Mouse (Mus musculus): Measurements from ENCODE around the gene Sstr2. TPM values are rescaled to one million over a fixed set of nuclear protein-coding genes. Genes with fewer than 3 reads are reported as not detected.

The Sstr2 gene
- 0.23 and 0.86 TPM in 2 replicates for polyA plus RNA-seq (2011; ENCODE audit: insufficient read length, low read depth, missing spikeins)

- peak within 1 kb of the TSS; percentile 27 for H3K4me3 ChIP-seq (ENCODE audit: insufficient read depth, low read length)
- no peak within 1 kb of the TSS for H3K27ac ChIP-seq (ENCODE audit: insufficient read depth, low read length)
- TF ChIP-seq CTCF (IDR thresholded peaks at IDR 0.05; ENCODE audit: borderline replicate concordance, insufficient read depth, low read length) (no peak), POLR2A (IDR thresholded peaks at IDR 0.05; ENCODE audit: low read depth, low read length) (no peak)
- H3K4me1 ChIP-seq (ENCODE audit: control insufficient read depth, insufficient read depth, low read length): no peaks in the 10 kb centered on the region; the same call in 1 of the 2 replicates
These were observed at the start of gene Sstr2 for GRCm38 (mm10) chr11:113618672-113619419. Gene Sstr2 (plus strand): TSS chr11:113619342.

GRCm38 (mm10) chr11:113571616-113572015, 47.5 kb upstream of the Sstr2 start:
- Histone ChIP-seq H3K4me1 (ENCODE audit: control insufficient read depth, insufficient read depth, low read length) (no peaks in the 10 kb centered on the region), H3K4me3 (ENCODE audit: insufficient read depth, low read length) (no peak overlapping the region), H3K27ac (ENCODE audit: insufficient read depth, low read length) (no peak overlapping the region)
- TF ChIP-seq POLR2A (IDR thresholded peaks at IDR 0.05; ENCODE audit: low read depth, low read length) (no peak), CTCF (IDR thresholded peaks at IDR 0.05; ENCODE audit: borderline replicate concordance, insufficient read depth, low read length) (no peak)

GRCm38 (mm10) chr11:113572641-113573040, 46.5 kb upstream of the Sstr2 start:
- no peaks in the 10 kb centered on the region for H3K4me1 ChIP-seq (ENCODE audit: control insufficient read depth, insufficient read depth, low read length)
- H3K4me3 ChIP-seq (ENCODE audit: insufficient read depth, low read length): no peak overlapping the region
- H3K27ac ChIP-seq (ENCODE audit: insufficient read depth, low read length): no peak overlapping the region
- TF ChIP-seq CTCF (IDR thresholded peaks at IDR 0.05; ENCODE audit: borderline replicate concordance, insufficient read depth, low read length): no peak
- no peak for TF ChIP-seq POLR2A (IDR thresholded peaks at IDR 0.05; ENCODE audit: low read depth, low read length)

- Histone ChIP-seq H3K4me1 (ENCODE audit: control insufficient read depth, insufficient read depth, low read length) (no peaks in the 10 kb centered on the region), H3K27ac (ENCODE audit: insufficient read depth, low read length) (no peak overlapping the region), H3K4me3 (ENCODE audit: insufficient read depth, low read length) (no peak overlapping the region)
- no peak for TF ChIP-seq CTCF (IDR thresholded peaks at IDR 0.05; ENCODE audit: borderline replicate concordance, insufficient read depth, low read length)
- no peak for TF ChIP-seq POLR2A (IDR thresholded peaks at IDR 0.05; ENCODE audit: low read depth, low read length)
These were observed 41.9 kb upstream of the Sstr2 start for GRCm38 (mm10) chr11:113577221-113577620.

- no peak overlapping the region for H3K4me3 ChIP-seq (ENCODE audit: insufficient read depth, low read length)
- no peaks in the 10 kb centered on the region for H3K4me1 ChIP-seq (ENCODE audit: control insufficient read depth, insufficient read depth, low read length)
- no peak overlapping the region for H3K27ac ChIP-seq (ENCODE audit: insufficient read depth, low read length)
- TF ChIP-seq CTCF (IDR thresholded peaks at IDR 0.05; ENCODE audit: borderline replicate concordance, insufficient read depth, low read length) (no peak), POLR2A (IDR thresholded peaks at IDR 0.05; ENCODE audit: low read depth, low read length) (no peak)
These were observed 35.1 kb upstream of the Sstr2 start for GRCm38 (mm10) chr11:113583879-113584661.

- Histone ChIP-seq H3K27ac (ENCODE audit: insufficient read depth, low read length) (no peak overlapping the region), H3K4me3 (ENCODE audit: insufficient read depth, low read length) (no peak overlapping the region), H3K4me1 (ENCODE audit: control insufficient read depth, insufficient read depth, low read length) (no peaks in the 10 kb centered on the region)
- TF ChIP-seq POLR2A (IDR thresholded peaks at IDR 0.05; ENCODE audit: low read depth, low read length) (no peak), CTCF (IDR thresholded peaks at IDR 0.05; ENCODE audit: borderline replicate concordance, insufficient read depth, low read length) (no peak)
These were observed 32.7 kb upstream of the Sstr2 start for GRCm38 (mm10) chr11:113586423-113586822.

GRCm38 (mm10) chr11:113588936-113589335, 30.2 kb upstream of the Sstr2 start:
- TF ChIP-seq POLR2A (IDR thresholded peaks at IDR 0.05; ENCODE audit: low read depth, low read length) (no peak), CTCF (IDR thresholded peaks at IDR 0.05; ENCODE audit: borderline replicate concordance, insufficient read depth, low read length) (no peak)
- Histone ChIP-seq H3K27ac (ENCODE audit: insufficient read depth, low read length) (no peak overlapping the region), H3K4me3 (ENCODE audit: insufficient read depth, low read length) (no peak overlapping the region), H3K4me1 (ENCODE audit: control insufficient read depth, insufficient read depth, low read length) (no peaks in the 10 kb centered on the region)

- Histone ChIP-seq H3K4me3 (ENCODE audit: insufficient read depth, low read length) (no peak overlapping the region), H3K27ac (ENCODE audit: insufficient read depth, low read length) (no peak overlapping the region), H3K4me1 (ENCODE audit: control insufficient read depth, insufficient read depth, low read length) (no peaks in the 10 kb centered on the region)
- TF ChIP-seq CTCF (IDR thresholded peaks at IDR 0.05; ENCODE audit: borderline replicate concordance, insufficient read depth, low read length) (no peak), POLR2A (IDR thresholded peaks at IDR 0.05; ENCODE audit: low read depth, low read length) (no peak)
These were observed 24.0 kb upstream of the Sstr2 start for GRCm38 (mm10) chr11:113595144-113595543.

- Histone ChIP-seq H3K27ac (ENCODE audit: insufficient read depth, low read length) (no peak overlapping the region), H3K4me1 (ENCODE audit: control insufficient read depth, insufficient read depth, low read length) (no peaks in the 10 kb centered on the region), H3K4me3 (ENCODE audit: insufficient read depth, low read length) (no peak overlapping the region)
- TF ChIP-seq POLR2A (IDR thresholded peaks at IDR 0.05; ENCODE audit: low read depth, low read length): no peak
These were observed 21.5 kb upstream of the Sstr2 start for GRCm38 (mm10) chr11:113597632-113598031.
